Mouse (Mus musculus): ENCODE data around the gene Utp4. TPM values are rescaled to one million over a fixed set of nuclear protein-coding genes. Genes with fewer than 3 reads are reported as not detected.

The Utp4 gene
- polyA plus RNA-seq, 1 experiment from 2014 or later = 59.1 TPM

GRCm38 (mm10) chr8:106932376-106933065 lies 39.1 kb downstream of the Utp4 start:
- H3K27me3 ChIP-seq (ENCODE audit: control insufficient read depth, insufficient read depth, low read length) = no peaks in the 10 kb centered on the region
- peaks cover 21% of the 10 kb centered on the region for H3K4me1 ChIP-seq (ENCODE audit: control insufficient read depth, insufficient read depth, low read length)
- no peak overlapping the region for H3K27ac ChIP-seq (ENCODE audit: low read length)
- no peaks in the 10 kb centered on the region for H3K9me3 ChIP-seq (replicated peaks; ENCODE audit: control insufficient read depth, low read length)
- H3K36me3 ChIP-seq (ENCODE audit: control insufficient read depth, insufficient read depth, low read length) = no peaks in the 10 kb centered on the region
- H3K9ac ChIP-seq (ENCODE audit: low read length) = peak overlapping the region; percentile 22
- WGBS = 14% methylated on average over 22 of the region's 22 CpGs
- H3K4me3 ChIP-seq (replicated peaks; ENCODE audit: low read length) = peak overlapping the region; percentile 19
- ATAC-seq (ENCODE audit: insufficient read depth, low FRiP score) = no peak
- peak overlapping the region; percentile 38 for H3K4me2 ChIP-seq (ENCODE audit: low read depth, low read length)

- WGBS = 85% methylated on average over 4 of the region's 4 CpGs
- Histone ChIP-seq H3K9ac (ENCODE audit: low read length) (no peak overlapping the region), H3K27ac (ENCODE audit: low read length) (no peak overlapping the region), H3K4me3 (replicated peaks; ENCODE audit: low read length) (no peak overlapping the region), H3K27me3 (ENCODE audit: control insufficient read depth, insufficient read depth, low read length) (no peaks in the 10 kb centered on the region), H3K9me3 (replicated peaks; ENCODE audit: control insufficient read depth, low read length) (no peaks in the 10 kb centered on the region), H3K4me1 (ENCODE audit: control insufficient read depth, insufficient read depth, low read length) (peaks cover 29% of the 10 kb centered on the region), H3K4me2 (ENCODE audit: low read depth, low read length) (no peak overlapping the region), H3K36me3 (ENCODE audit: control insufficient read depth, insufficient read depth, low read length) (no peaks in the 10 kb centered on the region)
- ATAC-seq (ENCODE audit: insufficient read depth, low FRiP score) = no peak
These were observed 40.2 kb downstream of the Utp4 start for GRCm38 (mm10) chr8:106933506-106934143.

GRCm38 (mm10) chr8:106934226-106934977 lies 41.0 kb downstream of the Utp4 start:
- no peaks in the 10 kb centered on the region for H3K27me3 ChIP-seq (ENCODE audit: control insufficient read depth, insufficient read depth, low read length)
- no peaks in the 10 kb centered on the region for H3K9me3 ChIP-seq (replicated peaks; ENCODE audit: control insufficient read depth, low read length)
- no peak overlapping the region for H3K9ac ChIP-seq (ENCODE audit: low read length)
- H3K27ac ChIP-seq (ENCODE audit: low read length) = no peak overlapping the region
- H3K36me3 ChIP-seq (ENCODE audit: control insufficient read depth, insufficient read depth, low read length) = no peaks in the 10 kb centered on the region
- 82% methylated on average over 15 of the region's 16 CpGs for WGBS
- no peak overlapping the region for H3K4me2 ChIP-seq (ENCODE audit: low read depth, low read length)
- H3K4me3 ChIP-seq (replicated peaks; ENCODE audit: low read length) = no peak overlapping the region
- peaks cover 24% of the 10 kb centered on the region for H3K4me1 ChIP-seq (ENCODE audit: control insufficient read depth, insufficient read depth, low read length)
- no peak for ATAC-seq (ENCODE audit: insufficient read depth, low FRiP score)

GRCm38 (mm10) chr8:106935324-106935869 lies 42.0 kb downstream of the Utp4 start, which contains the start of gene Sntb2:
TSS of gene Sntb2 (plus strand) at chr8:106935750.
- 1% methylated on average over 40 of the region's 41 CpGs for WGBS
- Histone ChIP-seq H3K9me3 (replicated peaks; ENCODE audit: control insufficient read depth, low read length) (no peaks in the 10 kb centered on the region), H3K4me1 (ENCODE audit: control insufficient read depth, insufficient read depth, low read length) (peaks cover 16% of the 10 kb centered on the region), H3K36me3 (ENCODE audit: control insufficient read depth, insufficient read depth, low read length) (no peaks in the 10 kb centered on the region), H3K27me3 (ENCODE audit: control insufficient read depth, insufficient read depth, low read length) (no peaks in the 10 kb centered on the region), H3K27ac (ENCODE audit: low read length) (peak within 1 kb of the TSS; percentile 94), H3K4me2 (ENCODE audit: low read depth, low read length) (peak within 1 kb of the TSS; percentile 68), H3K9ac (ENCODE audit: low read length) (peak within 1 kb of the TSS; percentile 90), H3K4me3 (replicated peaks; ENCODE audit: low read length) (peak within 1 kb of the TSS; percentile 73)
- ATAC-seq (ENCODE audit: insufficient read depth, low FRiP score) = peak; percentile 87

- peak overlapping the region; percentile 94 for H3K27ac ChIP-seq (ENCODE audit: low read length)
- H3K4me1 ChIP-seq (ENCODE audit: control insufficient read depth, insufficient read depth, low read length) = peaks cover 16% of the 10 kb centered on the region
- H3K27me3 ChIP-seq (ENCODE audit: control insufficient read depth, insufficient read depth, low read length) = no peaks in the 10 kb centered on the region
- no peaks in the 10 kb centered on the region for H3K9me3 ChIP-seq (replicated peaks; ENCODE audit: control insufficient read depth, low read length)
- H3K9ac ChIP-seq (ENCODE audit: low read length) = peak overlapping the region; percentile 90
- H3K4me2 ChIP-seq (ENCODE audit: low read depth, low read length) = peak overlapping the region; percentile 68
- H3K36me3 ChIP-seq (ENCODE audit: control insufficient read depth, insufficient read depth, low read length) = no peaks in the 10 kb centered on the region
- under 1% methylated on average over 76 of the region's 76 CpGs for WGBS
- peak overlapping the region; percentile 73 for H3K4me3 ChIP-seq (replicated peaks; ENCODE audit: low read length)
- ATAC-seq (ENCODE audit: insufficient read depth, low FRiP score) = peak; percentile 67
These were observed 42.6 kb downstream of the Utp4 start for GRCm38 (mm10) chr8:106935899-106936477.

- WGBS = under 1% methylated on average over 26 of the region's 26 CpGs
- Histone ChIP-seq H3K36me3 (ENCODE audit: control insufficient read depth, insufficient read depth, low read length) (no peaks in the 10 kb centered on the region), H3K27me3 (ENCODE audit: control insufficient read depth, insufficient read depth, low read length) (no peaks in the 10 kb centered on the region), H3K27ac (ENCODE audit: low read length) (peak overlapping the region; percentile 94), H3K9ac (ENCODE audit: low read length) (peak overlapping the region; percentile 90), H3K4me1 (ENCODE audit: control insufficient read depth, insufficient read depth, low read length) (peaks cover 16% of the 10 kb centered on the region), H3K4me2 (ENCODE audit: low read depth, low read length) (peak overlapping the region; percentile 68), H3K4me3 (replicated peaks; ENCODE audit: low read length) (peak overlapping the region; percentile 73), H3K9me3 (replicated peaks; ENCODE audit: control insufficient read depth, low read length) (no peaks in the 10 kb centered on the region)
- no peak for ATAC-seq (ENCODE audit: insufficient read depth, low FRiP score)
These were observed 43.1 kb downstream of the Utp4 start for GRCm38 (mm10) chr8:106936478-106937051.

- Histone ChIP-seq H3K9me3 (replicated peaks; ENCODE audit: control insufficient read depth, low read length) (no peaks in the 10 kb centered on the region), H3K27ac (ENCODE audit: low read length) (peak overlapping the region; percentile 94; the same call in 1 of the 2 replicates), H3K4me1 (ENCODE audit: control insufficient read depth, insufficient read depth, low read length) (peaks cover 15% of the 10 kb centered on the region), H3K4me2 (ENCODE audit: low read depth, low read length) (peak overlapping the region; percentile 68), H3K36me3 (ENCODE audit: control insufficient read depth, insufficient read depth, low read length) (no peaks in the 10 kb centered on the region), H3K9ac (ENCODE audit: low read length) (peak overlapping the region; percentile 90), H3K27me3 (ENCODE audit: control insufficient read depth, insufficient read depth, low read length) (no peaks in the 10 kb centered on the region), H3K4me3 (replicated peaks; ENCODE audit: low read length) (peak overlapping the region; percentile 73)
- WGBS = 31% methylated on average over 14 of the region's 14 CpGs
- ATAC-seq (ENCODE audit: insufficient read depth, low FRiP score) = no peak
These were observed 43.8 kb downstream of the Utp4 start for GRCm38 (mm10) chr8:106937081-106937800.

- Histone ChIP-seq H3K4me2 (ENCODE audit: low read depth, low read length) (no peak overlapping the region), H3K9ac (ENCODE audit: low read length) (no peak overlapping the region), H3K4me1 (ENCODE audit: control insufficient read depth, insufficient read depth, low read length) (peaks cover 16% of the 10 kb centered on the region), H3K9me3 (replicated peaks; ENCODE audit: control insufficient read depth, low read length) (no peaks in the 10 kb centered on the region), H3K27ac (ENCODE audit: low read length) (no peak overlapping the region), H3K27me3 (ENCODE audit: control insufficient read depth, insufficient read depth, low read length) (no peaks in the 10 kb centered on the region), H3K4me3 (replicated peaks; ENCODE audit: low read length) (no peak overlapping the region), H3K36me3 (ENCODE audit: control insufficient read depth, insufficient read depth, low read length) (no peaks in the 10 kb centered on the region)
- ATAC-seq (ENCODE audit: insufficient read depth, low FRiP score) = no peak
- WGBS = 84% methylated on average over 3 of the region's 3 CpGs
These were observed 48.4 kb downstream of the Utp4 start for GRCm38 (mm10) chr8:106941806-106942205.
